Mouse (Mus musculus) spleen, postnatal 10 days (tissue): Measurements from ENCODE around the gene H2-Ab1.

Experiments
- DNase-seq, 2 experiments: peaks; one replicate each; pipeline ENCODE4 v3.0.0; 2021 to 2022; ENCODE audit warnings: low spot score in 2 of 2

H2-Ab1 gene

DNA sequence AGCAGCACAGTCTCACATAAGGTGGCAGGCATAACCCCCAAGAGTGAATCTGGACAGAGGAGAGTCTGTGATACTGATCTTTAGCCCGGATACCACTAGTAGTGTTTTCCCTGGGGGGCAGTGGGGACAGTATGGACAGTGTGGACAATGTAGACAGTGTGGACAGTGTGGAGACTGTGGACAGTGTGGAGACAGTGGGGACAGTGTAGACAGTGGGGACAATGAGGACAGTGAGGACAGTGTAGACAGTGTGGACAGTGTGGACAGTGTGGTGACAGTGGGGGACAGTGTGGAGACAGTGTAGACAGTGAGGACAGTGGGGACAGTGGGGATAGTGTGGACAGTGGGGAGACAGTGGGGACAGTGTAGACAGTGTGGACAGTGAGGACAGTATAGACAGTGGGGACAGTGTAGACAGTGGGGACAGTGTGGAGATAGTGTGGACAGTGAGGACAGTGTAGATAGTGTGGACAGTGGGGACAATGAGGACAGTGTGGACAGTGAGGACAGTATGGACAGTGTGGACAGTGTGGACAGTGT lies 23.1 kb downstream of the H2-Ab1 start:
- DNase-seq: no peak

DNA sequence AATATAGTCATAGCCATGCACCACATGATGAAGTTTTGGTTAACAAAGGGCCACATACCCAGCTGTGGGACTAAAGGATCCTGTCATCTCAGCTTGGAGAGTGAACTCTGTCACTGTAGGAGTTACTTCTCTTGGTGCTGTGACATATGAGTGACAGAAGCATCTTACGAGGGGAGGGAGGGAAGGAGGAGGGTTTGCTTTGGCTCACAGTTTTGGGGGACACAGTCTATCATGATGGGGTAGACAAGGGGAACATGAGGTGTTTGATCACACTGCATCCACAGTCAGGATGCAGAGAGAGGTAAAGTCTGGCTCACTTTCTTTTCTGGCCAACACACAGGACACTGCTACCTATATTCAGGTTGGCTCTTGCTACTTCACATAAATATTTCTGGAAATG lies 24.3 kb downstream of the H2-Ab1 start:
- no peak for DNase-seq

DNA sequence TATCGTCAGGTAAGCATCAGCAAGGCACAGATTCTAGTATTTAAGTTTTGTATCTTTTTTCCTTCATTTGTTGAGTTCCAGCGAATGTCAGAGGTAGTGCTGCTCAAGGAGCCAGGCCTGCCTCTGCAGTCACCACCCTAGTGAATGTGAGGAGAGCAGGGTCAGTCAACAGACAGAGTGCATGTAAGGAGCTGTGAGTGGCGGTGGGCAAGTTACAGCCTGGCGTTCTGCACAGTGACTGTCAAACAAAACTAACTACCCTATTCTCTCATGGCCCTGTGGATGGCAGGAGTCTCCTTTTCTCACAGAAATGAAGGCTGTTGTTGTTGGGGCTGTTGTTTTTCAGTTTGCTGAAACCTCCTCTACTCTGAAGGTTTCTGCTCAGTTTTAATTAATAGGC lies 27.9 kb downstream of the H2-Ab1 start:
- DNase-seq: no peak

DNA sequence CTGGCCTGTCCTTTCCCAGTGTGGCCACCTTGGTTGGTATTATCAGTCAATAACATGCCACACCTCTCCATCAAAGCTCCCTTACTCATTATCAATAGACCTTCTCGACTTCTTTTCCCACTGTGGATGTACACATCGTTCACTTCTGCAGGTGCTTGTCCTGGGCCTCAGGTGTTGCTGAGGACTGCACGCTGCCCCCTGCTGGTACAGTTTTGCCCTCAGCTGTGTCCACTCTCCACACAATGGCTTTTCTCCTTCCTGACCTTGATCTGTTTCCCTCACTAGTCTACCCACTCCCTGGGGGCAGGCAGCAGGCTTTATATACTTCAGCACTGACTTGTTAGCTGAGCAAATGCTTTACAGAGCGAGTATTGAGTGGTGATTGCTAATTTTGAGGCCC lies 28.4 kb downstream of the H2-Ab1 start:
- peak in 1 of 2 experiments; percentile 75 for DNase-seq

DNA sequence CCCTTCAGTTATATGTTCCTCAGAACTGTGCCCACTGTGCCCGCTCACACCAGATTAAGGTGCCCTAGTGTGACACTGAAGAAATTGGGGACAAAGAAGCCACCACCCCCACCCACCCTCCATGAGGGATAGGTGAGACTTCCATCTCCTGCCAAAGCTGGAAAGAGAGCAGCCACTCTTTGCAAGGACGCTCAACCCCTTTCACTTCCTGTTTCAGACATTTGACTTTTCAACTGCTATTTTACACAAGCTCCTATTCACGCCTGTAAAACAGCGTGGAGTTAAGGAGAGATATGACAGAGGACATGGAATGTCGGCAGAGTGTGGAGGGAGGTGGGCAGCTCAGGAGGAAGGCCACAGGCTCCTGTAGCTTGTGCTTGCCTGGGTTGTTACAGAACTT lies 29.0 kb downstream of the H2-Ab1 start:
- no peak for DNase-seq

DNA sequence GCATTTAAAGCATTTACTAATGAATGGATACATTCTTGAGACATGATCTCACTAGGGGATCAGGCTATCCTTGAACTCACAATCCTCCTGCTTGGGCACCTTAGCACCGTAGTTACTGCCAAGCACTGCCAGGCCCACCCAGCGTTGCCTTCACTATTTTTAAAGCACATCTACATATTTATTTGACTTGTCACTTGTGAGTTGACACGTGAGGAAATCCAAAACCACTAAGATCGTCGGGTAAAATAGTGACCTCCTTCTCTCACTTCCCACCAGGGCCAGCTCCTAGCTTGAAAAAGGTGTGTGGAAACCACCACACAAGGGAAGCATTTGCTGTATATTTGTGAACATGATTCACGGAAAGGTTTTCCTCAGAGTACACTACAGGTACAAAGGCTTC lies 29.5 kb downstream of the H2-Ab1 start:
- no peak for DNase-seq

DNA sequence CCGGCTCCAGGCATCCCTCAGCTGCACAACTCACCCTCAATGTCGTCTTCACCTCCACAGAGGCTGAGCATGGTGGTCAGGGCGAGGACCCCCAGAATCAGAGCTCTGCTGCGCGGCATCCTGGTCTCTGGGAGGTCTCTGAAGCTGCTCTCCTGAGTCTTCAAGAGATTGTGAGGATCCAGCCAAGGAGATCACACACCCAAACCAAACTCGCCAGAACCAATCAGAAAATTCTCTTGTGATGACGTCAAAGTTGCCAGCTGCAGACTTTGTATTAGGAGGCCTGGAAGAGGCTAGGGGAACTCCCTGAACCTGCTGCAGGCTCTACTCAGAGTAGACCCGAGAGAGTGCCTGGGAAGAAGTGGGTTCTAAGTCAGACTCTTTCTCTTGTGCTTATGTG lies 30.2 kb downstream of the H2-Ab1 start, which contains the start of gene H2-Aa:
Gene H2-Aa, minus strand, starts transcription at position 176 of the 400 bp plus-strand sequence.
- peak; percentile 66 to 80 for DNase-seq

DNA sequence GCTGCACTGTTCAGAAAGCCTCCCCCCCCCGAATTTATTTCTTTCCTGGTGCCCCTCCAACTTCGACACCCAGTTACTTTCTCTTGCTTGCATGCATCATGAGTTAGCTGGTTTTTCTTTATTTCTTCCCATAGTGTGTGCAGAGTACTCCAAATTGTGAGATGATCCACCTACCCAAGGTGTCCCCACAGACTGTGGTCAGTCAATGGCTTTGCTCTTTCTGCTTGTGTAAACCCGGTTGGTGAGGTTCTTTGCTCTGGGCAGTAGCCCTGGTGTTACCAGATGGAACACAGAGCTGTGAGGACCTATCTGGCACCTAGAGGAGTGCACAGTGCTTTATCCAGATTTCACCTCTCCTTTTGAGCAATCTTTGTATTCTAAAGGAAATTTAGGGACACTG lies 30.6 kb downstream of the H2-Ab1 start:
- DNase-seq: no peak

DNA sequence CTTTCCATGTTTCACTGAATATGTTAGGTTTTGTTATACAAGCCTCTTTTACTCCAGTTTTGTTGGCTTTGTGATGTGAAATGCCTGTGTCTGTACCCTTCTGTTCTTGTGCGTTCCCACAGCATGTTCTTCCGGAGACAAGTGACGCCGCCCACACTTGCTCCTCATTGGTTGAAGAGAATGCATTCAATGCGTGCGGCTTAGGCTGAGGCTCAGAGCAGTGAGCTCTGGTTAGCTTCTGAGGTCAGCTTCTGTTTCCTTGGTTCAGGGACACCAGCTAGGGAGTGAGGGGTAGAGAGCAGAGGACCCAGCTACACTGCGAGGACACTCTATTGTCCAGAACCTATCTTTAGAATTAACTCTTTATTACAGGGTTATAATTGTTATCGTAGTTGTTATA lies 34.1 kb downstream of the H2-Ab1 start:
- DNase-seq: peak; percentile 58 to 86

DNA sequence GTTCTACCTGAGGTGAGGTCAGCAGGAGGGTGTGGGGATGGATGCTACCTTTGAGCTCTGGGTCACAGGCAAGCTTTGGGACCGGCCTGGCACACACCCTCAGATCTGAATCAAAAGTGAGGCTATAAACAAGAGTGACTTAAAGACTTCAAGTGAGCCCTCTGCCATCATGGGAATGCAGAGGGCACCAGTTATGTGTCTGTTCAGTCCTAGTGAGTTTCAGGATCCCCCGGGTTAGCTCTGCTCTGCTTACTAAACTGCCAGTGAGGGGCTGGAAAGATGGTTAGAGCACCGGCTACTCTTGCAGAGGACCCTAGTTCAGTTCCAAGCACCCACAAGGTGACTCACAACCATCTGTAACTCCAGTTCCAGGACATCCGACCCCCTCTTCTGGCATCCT lies 35.1 kb downstream of the H2-Ab1 start:
- peak in 1 of 2 experiments; percentile 11 for DNase-seq

DNA sequence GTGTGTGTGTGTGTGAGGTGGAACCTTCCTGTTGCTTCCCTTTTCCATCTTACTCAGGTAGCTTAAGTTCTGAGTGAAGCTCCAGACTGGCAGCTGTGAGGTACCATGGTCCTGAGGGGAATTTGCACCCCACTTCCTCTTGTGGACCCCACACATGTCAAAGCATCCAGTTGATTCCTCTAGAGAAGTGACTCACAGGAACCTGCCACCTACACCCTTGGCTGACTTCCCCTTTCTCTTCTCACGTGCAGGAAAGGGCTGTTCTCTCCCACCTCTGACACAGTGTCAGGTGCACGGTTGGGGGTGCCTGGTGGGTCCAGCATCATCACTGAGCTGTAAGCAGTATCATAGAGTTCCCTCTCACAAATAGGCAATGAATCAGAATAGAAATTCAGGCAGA lies 36.0 kb downstream of the H2-Ab1 start:
- DNase-seq: peak in 1 of 2 experiments; percentile 66

DNA sequence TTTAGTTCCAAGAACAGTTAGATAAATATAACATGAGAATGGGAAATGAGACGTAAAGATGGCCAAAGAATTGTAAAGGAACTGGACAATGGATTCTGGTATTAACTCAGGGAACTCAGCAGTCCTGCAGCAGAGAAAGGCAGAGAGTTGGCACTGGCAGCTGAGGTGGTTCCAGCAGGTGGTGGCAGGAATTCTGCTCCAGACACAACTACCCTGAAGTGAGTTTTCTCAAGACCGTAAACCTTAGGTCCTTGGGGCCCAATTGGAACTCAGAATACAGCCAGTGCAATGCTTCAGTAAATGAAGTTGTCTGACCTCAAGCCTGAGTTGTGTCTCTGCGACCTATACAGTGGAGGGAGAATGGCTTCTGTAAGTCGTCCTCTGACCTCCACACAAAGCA lies 36.8 kb downstream of the H2-Ab1 start:
- no peak for DNase-seq

DNA sequence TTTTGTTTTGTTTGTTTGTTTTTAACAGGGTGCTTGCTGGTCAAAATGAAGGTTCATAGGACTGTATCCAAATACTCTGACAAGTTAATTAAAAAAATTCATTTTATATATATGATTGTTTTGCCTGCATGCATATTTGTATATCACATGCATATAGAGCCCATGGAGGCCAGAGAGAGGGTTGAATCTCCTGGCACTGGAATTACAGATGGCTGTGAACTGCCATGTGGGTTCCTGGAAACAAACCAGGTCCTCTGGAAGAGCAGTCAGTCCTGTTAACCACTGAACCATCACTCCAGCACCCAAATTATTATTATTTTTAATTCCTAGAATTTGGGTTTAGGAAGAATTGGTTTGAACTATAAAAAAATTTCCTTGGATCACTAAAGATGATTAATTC lies 37.8 kb downstream of the H2-Ab1 start:
- DNase-seq: no peak

DNA sequence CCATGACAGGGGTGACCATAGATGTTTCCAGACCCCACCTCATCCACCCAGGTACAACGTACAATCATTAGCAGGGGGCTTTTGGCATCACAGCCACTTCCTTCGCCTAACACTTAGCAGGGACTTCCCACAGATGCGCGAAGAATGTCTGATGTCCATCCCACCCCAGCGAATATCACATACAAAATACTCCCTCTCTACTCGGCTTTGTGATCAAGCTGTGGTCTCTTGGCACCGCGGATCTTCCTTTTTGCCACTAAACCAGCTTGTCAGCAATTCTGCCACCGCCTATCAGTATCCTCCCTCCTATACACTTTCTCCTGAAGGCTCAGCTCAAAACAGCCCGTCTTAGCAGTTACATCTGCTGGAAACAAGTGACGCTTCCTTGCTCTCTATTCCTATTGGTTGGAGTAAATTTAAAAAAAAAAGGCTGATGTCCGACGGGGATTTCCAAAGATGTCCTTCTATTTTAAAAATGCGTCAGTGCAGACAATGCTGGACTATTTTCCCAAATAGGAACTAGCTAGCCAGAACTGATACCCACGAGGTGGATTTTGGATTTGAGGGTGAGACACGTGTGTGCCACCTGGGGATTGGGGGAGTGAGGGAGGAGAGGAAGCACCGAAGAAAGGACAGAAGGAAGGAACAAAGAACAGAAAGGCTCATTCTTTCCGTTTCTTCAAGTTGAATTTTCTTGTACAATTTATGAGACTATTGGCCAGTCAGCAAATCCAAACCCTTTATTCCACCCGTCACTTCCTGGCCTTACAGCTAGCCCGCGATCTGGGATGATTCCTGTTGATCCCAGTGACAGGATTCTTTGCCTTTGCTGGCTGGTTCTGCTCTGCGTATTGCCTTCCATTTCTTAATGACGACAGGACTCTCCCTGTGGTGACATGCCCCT lies 38.7 kb downstream of the H2-Ab1 start:
- peak in 1 of 2 experiments; percentile 57 for DNase-seq

DNA sequence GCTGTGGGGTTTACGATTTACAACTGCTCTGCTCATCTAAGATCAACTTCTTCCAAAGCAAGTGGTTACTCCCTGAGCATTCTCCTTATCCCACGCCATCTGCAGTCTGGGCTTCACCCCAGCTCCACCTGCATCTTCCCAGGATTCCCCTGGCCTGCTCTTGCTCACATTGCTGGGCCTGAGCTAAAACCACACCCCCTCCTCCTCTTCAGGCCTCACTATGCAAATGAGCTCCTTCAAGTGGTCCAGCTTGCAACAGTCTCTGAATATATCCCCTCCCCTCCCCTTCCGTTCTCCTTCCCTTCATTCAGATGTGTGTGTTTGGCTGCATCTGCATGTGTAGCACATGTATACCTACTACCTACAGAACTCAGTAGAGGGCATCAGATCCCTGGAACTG lies 41.9 kb downstream of the H2-Ab1 start:
- no peak for DNase-seq

DNA sequence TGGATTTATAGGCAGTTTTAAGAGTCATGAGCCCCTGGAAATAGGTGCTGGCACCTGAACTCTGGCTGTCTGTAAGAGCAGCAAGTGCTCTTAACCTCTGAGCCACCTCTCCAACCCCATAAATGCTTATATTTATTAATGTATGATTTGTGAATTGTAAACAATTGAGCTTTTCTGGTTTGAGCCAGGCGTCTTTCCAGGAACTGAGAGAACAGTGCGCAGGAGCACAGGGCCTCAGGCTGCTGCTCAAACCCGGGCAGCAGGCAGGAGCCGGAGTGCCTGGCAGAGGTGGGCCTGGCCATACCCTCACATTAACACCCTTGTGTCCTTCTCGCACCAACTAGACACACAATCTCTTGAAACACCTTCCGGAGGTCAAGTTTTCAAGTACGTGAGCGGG lies 42.6 kb downstream of the H2-Ab1 start:
- DNase-seq: no peak

DNA sequence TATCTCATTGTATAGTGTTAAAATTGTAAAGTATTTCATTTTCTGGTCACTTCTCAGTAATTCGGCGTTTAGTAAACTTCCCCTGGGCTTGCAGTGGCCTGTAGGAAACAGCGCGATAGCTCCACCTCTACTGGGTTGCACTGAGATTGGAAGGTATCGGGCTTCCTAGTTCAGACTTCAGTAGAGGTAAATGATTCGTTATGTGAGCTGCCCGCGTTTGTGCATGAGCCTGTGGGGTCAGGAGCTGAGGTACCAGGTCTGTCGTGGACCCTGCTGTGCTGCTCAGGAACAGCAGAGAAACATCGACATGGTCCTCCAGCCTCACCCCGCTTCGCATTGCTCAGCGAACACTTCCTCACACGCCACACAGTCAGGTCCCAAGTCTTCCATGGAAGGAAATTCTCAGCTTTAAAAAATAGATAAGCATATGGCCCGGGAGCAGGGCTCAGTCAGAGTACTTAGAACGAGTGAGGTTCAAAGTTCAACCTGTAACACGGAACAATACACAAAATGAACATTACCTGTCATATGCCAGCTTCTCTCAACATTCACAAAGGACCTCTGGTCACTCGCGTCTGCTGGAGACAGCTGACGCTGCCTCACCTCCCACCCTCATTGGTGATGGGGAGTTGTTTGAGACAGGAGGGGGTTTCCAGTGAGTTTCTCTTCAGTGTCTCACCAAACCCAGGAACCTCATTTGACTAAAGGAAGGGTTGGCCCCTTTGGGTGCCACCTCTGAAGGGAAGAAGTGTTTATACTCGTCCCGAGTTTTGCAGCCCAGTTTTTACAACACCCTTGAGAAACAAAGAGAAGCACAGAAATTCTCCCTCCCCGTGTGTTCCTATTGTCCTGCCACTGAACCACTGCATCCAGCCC lies 43.4 kb downstream of the H2-Ab1 start:
- peak in 1 of 2 experiments; percentile 76 for DNase-seq

DNA sequence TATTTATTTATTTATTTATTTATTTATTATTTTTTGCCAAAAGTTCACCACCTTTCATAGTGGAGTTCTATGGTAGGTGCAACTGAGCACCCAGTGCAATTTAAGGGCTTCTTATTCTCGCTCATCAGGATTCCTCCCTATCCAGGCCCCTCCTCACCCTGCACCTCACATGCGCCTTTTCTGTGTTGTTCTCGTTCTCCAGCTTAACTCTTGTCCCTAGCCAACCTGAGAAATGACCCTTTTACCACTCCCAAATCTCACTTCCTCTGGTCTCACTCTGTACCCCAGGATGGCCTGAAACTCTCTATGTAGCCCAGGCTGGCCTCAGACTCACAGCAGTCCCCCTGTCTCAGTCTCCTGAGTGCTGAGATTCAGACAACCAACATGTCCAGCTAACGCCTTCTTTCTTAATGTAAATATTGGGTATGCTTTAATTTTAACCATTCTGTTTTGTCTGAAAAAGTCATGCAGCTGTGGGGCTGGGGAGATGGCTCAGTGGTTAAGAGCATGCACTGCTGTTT lies 44.2 kb downstream of the H2-Ab1 start:
- no peak for DNase-seq

DNA sequence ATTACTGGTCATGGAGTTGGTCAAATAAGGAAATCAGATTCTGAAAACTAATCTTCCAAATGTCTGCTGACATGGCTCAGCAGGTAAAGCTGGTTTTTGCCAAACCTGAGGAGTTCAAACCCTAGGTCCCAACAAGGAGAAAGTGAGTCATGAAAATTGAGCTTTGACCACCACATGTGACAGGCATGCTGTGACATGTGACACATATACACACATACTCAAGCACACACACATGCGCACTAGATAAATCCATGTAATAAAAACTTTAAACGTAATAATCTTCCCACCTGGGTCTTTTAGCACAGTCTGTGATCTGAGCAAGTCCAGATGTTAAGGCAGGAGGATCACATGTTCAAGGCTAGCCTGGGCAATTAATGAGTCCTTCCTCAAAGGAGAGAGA lies 46.3 kb downstream of the H2-Ab1 start:
- no peak for DNase-seq

DNA sequence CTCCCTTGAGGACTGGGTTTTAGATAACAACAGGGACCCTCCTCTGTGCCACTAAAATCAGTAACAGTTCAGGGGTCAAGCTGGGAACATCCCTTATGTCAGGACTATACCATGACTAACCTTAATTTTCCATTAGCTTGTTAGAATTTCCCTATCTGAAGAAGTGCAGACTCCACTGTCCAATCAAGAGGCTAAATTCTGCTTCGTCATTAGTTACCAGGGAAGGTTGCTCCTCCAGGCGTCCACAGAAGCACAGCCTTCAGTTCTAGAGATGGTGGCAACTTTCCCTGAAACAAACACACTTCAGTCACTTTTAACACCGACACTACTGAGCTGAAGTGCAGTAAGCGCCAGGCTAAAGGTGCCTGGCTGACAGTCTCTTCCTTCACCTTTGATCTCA lies 47.3 kb downstream of the H2-Ab1 start:
- peak in 1 of 2 experiments; percentile 66 for DNase-seq

DNA sequence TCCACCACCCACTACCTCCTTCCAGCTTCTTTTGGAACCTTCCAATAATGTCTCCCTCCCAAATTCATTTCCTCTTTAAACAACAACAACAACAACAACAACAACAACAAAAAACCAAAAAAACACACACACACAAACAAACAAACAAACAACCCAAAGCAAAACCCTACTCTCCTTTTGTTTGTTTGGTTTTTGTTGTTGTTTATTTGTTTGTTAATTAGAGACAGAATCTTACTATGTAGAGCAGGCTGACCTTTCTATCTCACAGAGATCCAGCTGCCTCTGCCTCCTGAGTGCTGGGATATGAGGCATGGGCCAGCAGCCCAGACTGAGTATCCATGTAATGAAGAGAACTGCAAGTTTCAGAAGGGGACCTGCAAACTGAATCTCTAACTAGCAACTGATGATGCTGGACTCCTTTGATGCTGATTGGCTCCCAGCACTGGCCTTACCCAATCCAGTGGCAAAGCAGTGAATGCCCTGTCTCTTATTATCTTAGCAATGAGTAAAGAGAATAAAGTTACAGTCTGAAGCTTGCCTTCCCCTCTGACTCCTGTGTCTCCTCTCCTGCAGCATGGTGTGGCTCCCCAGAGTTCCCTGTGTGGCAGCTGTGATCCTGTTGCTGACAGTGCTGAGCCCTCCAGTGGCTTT lies 48.0 kb downstream of the H2-Ab1 start, which contains the start of gene H2-Eb1:
Gene H2-Eb1, plus strand, starts transcription at position 488 of the 651 bp plus-strand sequence.
- peak; percentile 75 to 84 for DNase-seq
